Mouse (Mus musculus) forebrain, embryonic 16.5 days (tissue): ENCODE results near the gene Ubac2. TPM values are rescaled to one million over a fixed set of nuclear protein-coding genes. Genes with fewer than 3 reads are reported as not detected.

ENCODE experiments used
- ATAC-seq: fragments of 200-750 bp; cut with Nextera tagmentation; 2 replicates; pipeline ENCODE4 v1.8.0; 2017; ENCODE audit warnings: mild to moderate bottlenecking, moderate library complexity
- H3K27ac ChIP-seq: fragments of 300-500 bp; sonication (generic); 2 replicates; pipeline ENCODE4 v1.5.1; 2014; ENCODE audit warnings: low read length, control low read depth
- H3K27me3 ChIP-seq: fragments of 300-500 bp; sonication (generic); replicated peaks from 2 replicates; pipeline ENCODE4 v1.6.1; 2014; ENCODE audit warnings: low read length; ENCODE audit not compliant: control insufficient read depth, insufficient read depth
- H3K36me3 ChIP-seq: fragments of 300-500 bp; sonication (generic); 2 replicates; pipeline ENCODE4 v1.6.1; 2014; ENCODE audit not compliant: control insufficient read depth, insufficient read depth
- H3K4me1 ChIP-seq: fragments of 300-500 bp; sonication (generic); replicated peaks from 2 replicates; pipeline ENCODE4 v1.6.1; 2014; ENCODE audit warnings: low read length; ENCODE audit not compliant: control insufficient read depth, insufficient read depth
- H3K4me2 ChIP-seq: fragments of 300-500 bp; sonication (generic); 2 replicates; pipeline ENCODE4 v1.6.1; 2014; ENCODE audit warnings: mild to moderate bottlenecking, low read length, control low read depth
- H3K4me3 ChIP-seq: fragments of 300-500 bp; sonication (generic); replicated peaks from 2 replicates; pipeline ENCODE4 v1.5.1; 2014; ENCODE audit warnings: mild to moderate bottlenecking, low read length, control low read depth
- H3K9ac ChIP-seq: fragments of 300-500 bp; sonication (generic); replicated peaks from 2 replicates; pipeline ENCODE4 v1.6.1; 2014; ENCODE audit warnings: low read depth, low read length, control low read depth
- H3K9me3 ChIP-seq: fragments of 300-500 bp; sonication (generic); 2 replicates; pipeline ENCODE4 v1.6.1; 2016; ENCODE audit warnings: low read length; ENCODE audit not compliant: control insufficient read depth
- WGBS: fragments of 180-500 bp; shearing (Covaris S2); extraction: QIAGEN DNeasy Blood & Tissue Kit; methylation state at CpG from one replicate; pipeline ENCODE4 v1.1.7; 2014; 5-methylcytosine and 5-hydroxymethylcytosine counted together
- polyA plus RNA-seq: library from polyadenylated mRNA; unstranded; fragments of >200 nt; fragmentation: Nextera tagmentation; extraction: Ambion mirVana; gene quantifications from 2 replicates; pipeline ENCODE4 v1.2.1, GENCODE M21; 2015

Ubac2 gene
- polyA plus RNA-seq, 1 experiment from 2014 or later, result 51.0 TPM

- Histone ChIP-seq H3K27ac (no peak overlapping the region), H3K4me2 (no peak overlapping the region), H3K9ac (no peak overlapping the region), H3K4me1 (peaks cover 20% of the 10 kb centered on the region), H3K9me3 (no peaks in the 10 kb centered on the region), H3K27me3 (no peaks in the 10 kb centered on the region), H3K4me3 (no peak overlapping the region), H3K36me3 (no peaks in the 10 kb centered on the region; the same call in 1 of the 2 replicates)
- WGBS, result 86% methylated on average over 7 of the region's 7 CpGs
- no peak for ATAC-seq
These were observed 2.8 kb downstream of the Ubac2 start for GRCm38 (mm10) chr14:121881211-121881610.

- no peaks in the 10 kb centered on the region for H3K27me3 ChIP-seq
- H3K36me3 ChIP-seq, result no peaks in the 10 kb centered on the region; the same call in 1 of the 2 replicates
- ATAC-seq, result no peak
- H3K27ac ChIP-seq, result no peak overlapping the region
- no peak overlapping the region for H3K4me2 ChIP-seq
- WGBS, result 82% methylated on average over 6 of the region's 6 CpGs
- no peaks in the 10 kb centered on the region for H3K9me3 ChIP-seq
- no peak overlapping the region for H3K9ac ChIP-seq
- peaks cover 17% of the 10 kb centered on the region for H3K4me1 ChIP-seq
- H3K4me3 ChIP-seq, result no peak overlapping the region
These were observed 5.9 kb downstream of the Ubac2 start for GRCm38 (mm10) chr14:121884150-121884797.

DNA sequence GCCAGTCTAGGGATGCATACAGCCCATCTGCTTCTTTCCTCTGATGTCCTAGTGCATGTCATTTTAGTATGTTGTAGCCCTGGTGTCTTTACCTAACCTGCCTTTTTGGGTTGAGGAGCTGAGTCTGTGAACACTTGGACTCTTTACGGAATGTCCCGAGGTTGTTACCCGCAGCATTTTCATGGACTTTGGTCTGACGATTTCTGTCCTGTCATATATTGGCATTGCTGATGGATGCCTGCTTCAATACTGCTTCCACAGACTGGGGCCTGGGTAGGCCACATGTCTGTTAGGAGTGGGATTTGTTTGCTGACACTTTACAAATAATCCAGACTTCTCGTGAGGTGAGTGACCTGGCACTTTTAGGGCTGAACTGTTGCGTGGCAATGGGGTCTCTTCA, 15.3 kb downstream of the Ubac2 start:
- H3K9ac ChIP-seq, result no peak overlapping the region
- no peaks in the 10 kb centered on the region for H3K4me1 ChIP-seq
- no peak overlapping the region for H3K4me3 ChIP-seq
- no peaks in the 10 kb centered on the region for H3K9me3 ChIP-seq
- 91% methylated on average over 6 of the region's 6 CpGs for WGBS
- H3K27me3 ChIP-seq, result no peaks in the 10 kb centered on the region
- H3K4me2 ChIP-seq, result no peak overlapping the region
- no peak for ATAC-seq
- H3K36me3 ChIP-seq, result no peaks in the 10 kb centered on the region
- no peak overlapping the region for H3K27ac ChIP-seq

GRCm38 (mm10) chr14:121894511-121895135, 16.2 kb downstream of the Ubac2 start:
- Histone ChIP-seq H3K4me2 (no peak overlapping the region), H3K27ac (no peak overlapping the region), H3K4me1 (0 out of 2 replicates have a peak, but pooled peaks cover 3% of the 10 kb centered on the region), H3K4me3 (no peak overlapping the region), H3K36me3 (no peaks in the 10 kb centered on the region), H3K9me3 (no peaks in the 10 kb centered on the region), H3K27me3 (no peaks in the 10 kb centered on the region), H3K9ac (no peak overlapping the region)
- WGBS, result 82% methylated on average over 5 of the region's 5 CpGs
- ATAC-seq, result no peak

DNA sequence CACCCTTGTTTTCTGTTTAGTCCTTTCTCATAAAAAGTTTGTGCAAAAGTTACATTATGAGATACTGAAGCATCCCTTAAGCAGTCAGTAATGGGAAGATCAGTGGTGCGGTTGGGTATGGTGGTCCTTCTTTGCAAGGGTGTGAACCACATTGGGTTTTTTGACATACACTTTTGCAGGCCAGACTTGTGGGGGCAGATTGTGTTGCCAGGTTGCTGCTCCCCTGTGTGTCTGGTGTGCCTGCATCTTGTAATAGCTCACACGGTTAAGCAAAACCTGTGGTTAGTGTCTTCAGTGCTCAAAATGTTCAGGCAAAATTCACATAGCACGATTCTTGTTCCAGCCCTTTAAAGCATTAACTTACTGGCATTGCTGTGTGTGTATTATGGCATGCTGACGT, 16.9 kb downstream of the Ubac2 start:
- H3K4me1 ChIP-seq, result 0 out of 2 replicates have a peak, but pooled peaks cover 3% of the 10 kb centered on the region
- no peak overlapping the region for H3K4me2 ChIP-seq
- WGBS, result 90% methylated on average over 4 of the region's 4 CpGs
- H3K27me3 ChIP-seq, result no peaks in the 10 kb centered on the region
- H3K4me3 ChIP-seq, result no peak overlapping the region
- ATAC-seq, result no peak
- H3K9ac ChIP-seq, result no peak overlapping the region
- no peak overlapping the region for H3K27ac ChIP-seq
- no peaks in the 10 kb centered on the region for H3K36me3 ChIP-seq
- no peaks in the 10 kb centered on the region for H3K9me3 ChIP-seq

DNA sequence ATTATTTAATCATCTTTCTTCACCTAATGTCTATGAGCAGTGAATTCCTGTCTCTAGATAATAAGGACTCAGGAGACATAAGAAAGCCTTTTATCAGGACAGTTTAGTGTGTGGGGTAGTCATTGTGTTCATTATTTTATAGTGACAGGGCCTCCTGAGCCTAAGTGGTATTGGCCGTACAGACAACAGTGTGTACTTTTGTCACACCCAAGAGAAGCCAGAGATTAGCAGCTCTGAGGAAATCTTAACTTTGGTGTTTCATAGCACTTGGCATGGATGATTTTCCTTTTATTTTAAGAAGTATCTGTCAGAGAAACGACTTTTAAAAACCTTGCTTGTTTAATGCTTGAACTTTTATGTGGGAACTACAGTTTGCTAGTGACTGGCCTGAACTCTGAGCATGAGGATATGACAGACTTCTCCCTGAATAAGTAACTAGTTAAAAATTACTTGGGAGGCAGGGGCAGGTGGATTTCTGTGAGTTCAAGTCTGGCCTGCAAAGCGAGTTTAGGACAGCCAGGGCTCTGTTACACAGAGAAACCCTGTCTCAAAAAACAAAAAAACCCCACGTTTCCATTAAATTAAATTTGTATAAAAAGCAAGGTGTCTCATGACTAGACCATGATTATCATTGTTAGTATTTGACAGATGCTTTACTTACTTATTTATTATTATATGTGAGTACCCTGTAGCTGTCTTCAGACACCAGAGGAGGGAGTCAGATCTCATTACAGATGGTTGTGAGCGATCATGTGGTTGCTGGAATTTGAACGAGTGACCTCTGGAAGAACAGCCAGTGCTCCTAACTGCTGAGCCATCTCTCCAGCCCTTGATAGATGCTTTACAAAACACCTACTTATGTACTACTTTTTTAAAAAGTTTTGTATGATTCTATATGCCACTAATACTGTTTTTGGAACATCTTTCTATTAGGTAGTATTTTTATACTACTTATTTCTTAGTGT, 18.0 kb downstream of the Ubac2 start:
- H3K9ac ChIP-seq, result no peak overlapping the region
- no peak overlapping the region for H3K27ac ChIP-seq
- no peak for ATAC-seq
- WGBS, result 72% methylated on average over 6 of the region's 6 CpGs
- H3K4me2 ChIP-seq, result no peak overlapping the region
- 0 out of 2 replicates have a peak, but pooled peaks cover 3% of the 10 kb centered on the region for H3K4me1 ChIP-seq
- H3K36me3 ChIP-seq, result no peaks in the 10 kb centered on the region
- no peak overlapping the region for H3K4me3 ChIP-seq
- no peaks in the 10 kb centered on the region for H3K9me3 ChIP-seq
- no peaks in the 10 kb centered on the region for H3K27me3 ChIP-seq

DNA sequence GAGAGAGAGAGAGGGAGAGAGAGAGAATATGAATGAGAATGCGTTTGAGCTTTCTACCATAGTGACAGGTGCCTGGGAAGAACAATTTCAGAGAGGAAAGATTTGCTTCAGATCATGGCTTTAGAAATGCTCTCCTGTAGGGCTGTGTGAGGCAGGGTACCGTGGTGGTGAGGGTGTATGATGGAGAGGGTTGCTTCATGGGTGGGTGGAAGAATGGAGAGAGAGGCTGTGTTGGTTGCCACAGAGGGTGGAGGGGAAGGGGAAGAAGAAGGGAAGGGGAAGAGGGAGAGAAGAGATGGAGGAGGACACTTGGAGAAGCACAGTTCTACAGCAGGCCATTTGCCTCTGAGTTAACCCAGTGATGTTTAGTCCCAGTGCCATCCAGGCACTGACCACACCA, 19.4 kb downstream of the Ubac2 start:
- Histone ChIP-seq H3K4me1 (0 out of 2 replicates have a peak, but pooled peaks cover 3% of the 10 kb centered on the region), H3K27me3 (no peaks in the 10 kb centered on the region), H3K4me3 (no peak overlapping the region), H3K9ac (no peak overlapping the region), H3K36me3 (no peaks in the 10 kb centered on the region), H3K27ac (no peak overlapping the region), H3K9me3 (no peaks in the 10 kb centered on the region), H3K4me2 (no peak overlapping the region)
- no peak for ATAC-seq
- 81% methylated on average over 2 of the region's 2 CpGs for WGBS

GRCm38 (mm10) chr14:121898509-121898908, 20.1 kb downstream of the Ubac2 start:
- Histone ChIP-seq H3K4me2 (no peak overlapping the region), H3K4me1 (0 out of 2 replicates have a peak, but pooled peaks cover 3% of the 10 kb centered on the region), H3K9me3 (no peaks in the 10 kb centered on the region), H3K36me3 (no peaks in the 10 kb centered on the region), H3K9ac (no peak overlapping the region), H3K4me3 (no peak overlapping the region), H3K27me3 (no peaks in the 10 kb centered on the region), H3K27ac (no peak overlapping the region)
- WGBS, result 89% methylated on average over 11 of the region's 11 CpGs
- no peak for ATAC-seq

DNA sequence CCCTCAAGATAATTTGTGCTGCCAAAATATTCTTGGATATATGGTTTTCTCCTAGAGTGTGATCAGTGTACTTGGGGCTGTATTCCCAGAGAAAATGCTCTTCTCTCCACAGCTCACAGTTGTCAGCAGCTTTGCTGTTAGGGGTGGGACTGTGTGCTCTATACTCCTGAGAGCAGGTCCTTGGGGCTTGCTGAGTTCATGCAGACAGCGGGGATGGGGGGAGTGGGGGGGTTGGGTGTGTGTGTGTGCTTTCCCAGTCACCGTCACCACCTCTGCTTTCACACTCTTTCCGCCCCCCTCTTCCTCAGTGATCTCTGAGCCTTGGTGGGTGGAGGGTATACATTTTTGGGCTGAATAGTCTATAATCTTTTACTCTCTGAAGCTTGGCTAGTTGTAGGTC, 20.7 kb downstream of the Ubac2 start:
- Histone ChIP-seq H3K27me3 (no peaks in the 10 kb centered on the region), H3K36me3 (no peaks in the 10 kb centered on the region), H3K9ac (no peak overlapping the region), H3K27ac (no peak overlapping the region), H3K4me2 (no peak overlapping the region), H3K4me3 (no peak overlapping the region), H3K9me3 (no peaks in the 10 kb centered on the region), H3K4me1 (0 out of 2 replicates have a peak, but pooled peaks cover 3% of the 10 kb centered on the region)
- ATAC-seq, result no peak
- 75% methylated on average over 3 of the region's 3 CpGs for WGBS
